Mouse (Mus musculus) adrenal gland, postnatal 4 days (tissue): ENCODE measurements around the gene Fam185a. TPM values are rescaled to one million over a fixed set of nuclear protein-coding genes. Genes with fewer than 3 reads are reported as not detected.

Experiments used
- DNase-seq, 2 experiments: peaks; one replicate each; pipeline ENCODE4 v3.0.0; 2021 to 2022; ENCODE audit warnings: low spot score in 2 of 2, mixed read lengths in 2 of 2
- long read RNA-seq, 2 experiments: library from polyadenylated mRNA; stranded (forward); transcript quantifications; one replicate each; pipeline ENCODE4 v2.0.0; 2021
- total RNA-seq, 2 experiments: library from RNA; stranded (reverse); gene quantifications; 2 replicates each; pipeline ENCODE4 v1.2.3; 2021

Gene Fam185a
- 10 to 100 TPM; 11.9 TPM for total RNA-seq
- long read RNA-seq, experiment 1, transcript Fam185a-201 (8 exons, 3,027 nt), result major isoform, 8 of 9 reads
- long read RNA-seq, experiment 1, partial matches to known transcripts, result 0 of 9 reads
- long read RNA-seq, experiment 1, other reads (novel, unspliced or antisense), result 1 of 9 reads
- long read RNA-seq, experiment 2, transcript Fam185a-201 (8 exons, 3,027 nt), result major isoform, 11 of 18 reads
- long read RNA-seq, experiment 2, partial matches to known transcripts, result 1 of 18 reads
- long read RNA-seq, experiment 2, other reads (novel, unspliced or antisense), result 6 of 18 reads

- peak; percentile 58 to 84 for DNase-seq
Measured at GRCm38 (mm10) chr5:21424614-21425602, at the start of gene Fam185a, which contains the start of gene Ccdc146. Fam185a (plus strand) TSS chr5:21424958. Ccdc146 (minus strand) TSS chr5:21424677.

GRCm38 (mm10) chr5:21376935-21377334 lies 47.8 kb upstream of the Fam185a start:
- no peak for DNase-seq

- DNase-seq, result no peak
Measured at GRCm38 (mm10) chr5:21378397-21378796, 46.4 kb upstream of the Fam185a start.

GRCm38 (mm10) chr5:21381986-21382385 lies 42.8 kb upstream of the Fam185a start:
- DNase-seq, result no peak

GRCm38 (mm10) chr5:21382678-21383077 lies 42.1 kb upstream of the Fam185a start:
- DNase-seq, result no peak

- DNase-seq, result no peak
Measured at GRCm38 (mm10) chr5:21383392-21384251, 41.1 kb upstream of the Fam185a start.

- DNase-seq, result no peak
Measured at GRCm38 (mm10) chr5:21384252-21384960, 40.4 kb upstream of the Fam185a start.

- DNase-seq, result no peak
Measured at GRCm38 (mm10) chr5:21384976-21385375, 39.8 kb upstream of the Fam185a start.

- no peak for DNase-seq
Measured at GRCm38 (mm10) chr5:21386432-21386831, 38.3 kb upstream of the Fam185a start.

- no peak for DNase-seq
Measured at GRCm38 (mm10) chr5:21387340-21387739, 37.4 kb upstream of the Fam185a start.

GRCm38 (mm10) chr5:21388855-21389254 lies 35.9 kb upstream of the Fam185a start:
- DNase-seq, result no peak

GRCm38 (mm10) chr5:21391616-21392384 lies 33.0 kb upstream of the Fam185a start:
- DNase-seq, result no peak

GRCm38 (mm10) chr5:21394562-21394961 lies 30.2 kb upstream of the Fam185a start:
- DNase-seq, result no peak

GRCm38 (mm10) chr5:21395205-21395840 lies 29.4 kb upstream of the Fam185a start:
- no peak for DNase-seq

- no peak for DNase-seq
Measured at GRCm38 (mm10) chr5:21411261-21411666, 13.5 kb upstream of the Fam185a start.

- no peak for DNase-seq
Measured at GRCm38 (mm10) chr5:21412056-21412455, 12.7 kb upstream of the Fam185a start.

- DNase-seq, result no peak
Measured at GRCm38 (mm10) chr5:21413322-21413721, 11.4 kb upstream of the Fam185a start.

- DNase-seq, result no peak
Measured at GRCm38 (mm10) chr5:21414116-21414820, 10.5 kb upstream of the Fam185a start.
